Mouse (Mus musculus) olfactory bulb, adult 2 months (tissue): ENCODE measurements around the gene Dach2. TPM values are rescaled to one million over a fixed set of nuclear protein-coding genes. Genes with fewer than 3 reads are reported as not detected.

Experiments used
- H3K27ac ChIP-seq: fragments of 200-500 bp; 2 replicates; pipeline ENCODE4 v1.5.1; 2012; ENCODE audit warnings: low read depth, low read length; ENCODE audit not compliant: insufficient read depth
- H3K4me1 ChIP-seq: fragments of 200-500 bp; 2 replicates; pipeline ENCODE4 v1.6.1; 2012; ENCODE audit warnings: low read length; ENCODE audit not compliant: control insufficient read depth, insufficient read depth
- H3K4me3 ChIP-seq: fragments of 200-500 bp; 2 replicates; pipeline ENCODE4 v1.5.1; 2012; ENCODE audit warnings: mild to moderate bottlenecking, low read depth, low read length, moderate library complexity; ENCODE audit not compliant: insufficient read depth
- CTCF ChIP-seq: fragments of 200-500 bp; IDR thresholded peaks from 2 replicates; pipeline ENCODE4 v1.5.1; 2012; ENCODE audit warnings: low read depth, mild to moderate bottlenecking, low read length, moderate library complexity; ENCODE audit not compliant: insufficient read depth
- POLR2A ChIP-seq: fragments of 200-500 bp; IDR thresholded peaks from 2 replicates; pipeline ENCODE4 v1.6.1; 2012; ENCODE audit warnings: mild to moderate bottlenecking, low read depth, low read length, moderate library complexity; ENCODE audit not compliant: insufficient read depth
- WGBS: fragments of 180-500 bp; shearing (Covaris S2); methylation state at CpG from one replicate; pipeline ENCODE4 v1.1.7; 2018; 5-methylcytosine and 5-hydroxymethylcytosine counted together
- polyA plus RNA-seq: library from polyadenylated mRNA; stranded (reverse); fragments of >200 nt; gene quantifications from 2 replicates; pipeline ENCODE4 v1.2.4, GENCODE M21; 2012; ENCODE audit warnings: low replicate concordance; ENCODE audit not compliant: missing spikeins, insufficient read depth, insufficient read length

The Dach2 gene
- polyA plus RNA-seq, 1 experiment: not detected

- WGBS: 76% methylated on average over 2 of the region's 2 CpGs
- H3K4me3 ChIP-seq: no peak overlapping the region
- H3K4me1 ChIP-seq: no peaks in the 10 kb centered on the region
- TF ChIP-seq POLR2A (no peak), CTCF (no peak)
- no peak overlapping the region for H3K27ac ChIP-seq
Measured at GRCm38 (mm10) chrX:113867835-113868495, 570.7 kb downstream of the Dach2 start.

Other genes starting within 250 kb of the Dach2 start
- not detected in 2 replicates for gene Chm, start 112.0 kb upstream of the Dach2 start, polyA plus RNA-seq